Mouse (Mus musculus) cerebral cortex, adult 2 months (tissue): ENCODE results near the gene Elmo2.

Source experiments
- WGBS: fragments of 180-500 bp; shearing (Covaris S2); methylation state at CpG from one replicate; pipeline ENCODE4 v1.1.7; 2018; 5-methylcytosine and 5-hydroxymethylcytosine counted together

Elmo2 gene

DNA sequence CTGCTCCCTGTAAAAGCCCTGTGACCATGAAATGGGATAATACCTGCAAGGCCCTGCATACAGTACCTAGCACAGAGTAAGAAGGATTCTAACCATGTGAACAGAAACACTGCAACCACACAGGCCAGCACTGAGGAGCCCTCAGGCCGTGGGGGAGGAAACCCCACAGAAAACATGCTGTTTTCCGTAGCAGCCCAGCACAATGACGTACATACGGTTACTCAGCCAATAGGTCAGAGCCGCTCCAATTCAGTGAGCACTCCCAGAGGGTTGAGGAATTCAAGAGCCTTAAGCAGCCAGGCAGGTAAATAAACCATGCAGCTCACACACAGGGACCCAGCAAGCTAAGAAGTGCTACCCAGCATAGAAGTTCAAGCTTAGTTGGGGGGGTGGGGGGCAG, 2.4 kb downstream of the Elmo2 start:
- 38% methylated on average over 5 of the region's 5 CpGs for WGBS

DNA sequence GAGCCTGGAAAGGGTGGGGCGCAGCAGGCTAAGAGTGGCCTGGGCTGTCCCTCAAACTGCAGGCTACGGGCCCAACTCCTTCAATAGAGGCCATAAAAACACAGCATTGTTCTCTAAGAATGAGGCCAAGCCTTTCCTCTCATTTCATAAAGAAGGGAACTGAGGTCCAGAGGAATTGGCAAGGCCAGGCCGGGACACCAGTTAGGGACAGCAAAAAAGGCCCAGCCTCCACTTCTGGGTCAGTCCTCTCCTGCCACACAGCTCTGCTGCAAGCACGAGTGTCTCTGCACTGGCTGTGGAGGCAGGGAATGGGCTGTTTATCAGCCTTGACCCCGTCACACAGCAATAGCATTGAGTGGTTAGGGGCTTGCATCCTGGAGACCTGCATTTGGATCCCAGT, 2.8 kb downstream of the Elmo2 start:
- WGBS: 59% methylated on average over 5 of the region's 5 CpGs

DNA sequence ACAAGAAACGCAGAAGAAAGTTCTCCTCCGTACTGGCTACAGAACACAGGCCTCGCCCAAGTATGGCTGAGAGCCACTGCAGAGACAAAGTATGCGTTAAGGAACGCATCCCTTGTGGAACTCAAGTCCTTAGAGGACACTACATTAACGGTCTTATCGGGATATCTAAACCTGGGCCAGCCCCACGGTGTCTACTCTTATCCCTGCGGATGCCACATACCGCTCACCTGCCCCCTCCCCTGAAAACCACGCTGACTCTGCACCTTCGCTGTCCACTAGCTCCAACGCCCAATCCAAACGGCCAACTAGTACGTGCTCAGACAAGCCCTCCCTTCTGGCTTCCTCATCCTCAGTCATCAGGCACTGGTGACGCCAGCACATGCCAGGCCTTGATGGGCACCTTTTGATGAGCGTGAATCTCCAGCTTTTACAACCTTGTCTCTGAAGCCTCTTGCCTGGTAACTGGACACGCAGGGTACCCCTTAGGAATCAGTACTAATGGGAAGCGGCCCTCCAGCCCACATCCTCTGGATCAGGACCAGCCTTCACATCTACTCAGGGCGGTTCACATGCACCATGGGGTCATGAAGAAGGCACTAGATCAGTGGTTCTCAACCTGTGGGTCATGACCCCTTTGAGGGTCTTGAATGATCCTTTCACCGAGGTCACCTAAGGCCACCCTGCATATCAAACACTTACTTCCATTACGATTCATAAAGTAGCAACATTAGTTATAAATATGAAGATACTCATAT, 4.1 kb downstream of the Elmo2 start:
- WGBS: 75% methylated on average over 22 of the region's 22 CpGs

DNA sequence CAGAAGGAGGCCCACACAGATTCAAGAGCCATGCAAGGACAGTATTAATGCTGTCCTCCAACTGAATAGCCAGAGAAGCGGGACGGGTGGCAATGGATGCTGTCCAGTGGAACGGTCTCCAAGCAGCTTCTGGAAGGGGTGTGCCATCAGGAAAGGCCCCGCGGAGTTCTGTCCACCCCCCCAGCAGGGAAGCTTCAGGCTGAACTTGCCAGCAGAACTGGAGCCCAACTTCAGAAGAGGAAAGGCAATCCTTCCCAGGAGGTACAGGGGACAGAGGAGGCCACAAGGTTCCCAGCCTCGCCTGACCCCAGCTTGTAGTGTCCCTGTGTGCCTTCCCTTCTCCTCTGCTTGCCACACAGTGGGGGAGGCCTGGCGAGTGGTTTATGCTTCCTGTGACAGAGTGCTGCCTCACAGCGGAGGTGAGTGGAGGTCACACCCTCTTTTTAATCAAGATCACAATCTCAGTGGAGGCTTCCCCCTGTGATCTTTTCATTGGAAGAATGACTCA, 4.8 kb downstream of the Elmo2 start:
- 31% methylated on average over 8 of the region's 8 CpGs for WGBS

DNA sequence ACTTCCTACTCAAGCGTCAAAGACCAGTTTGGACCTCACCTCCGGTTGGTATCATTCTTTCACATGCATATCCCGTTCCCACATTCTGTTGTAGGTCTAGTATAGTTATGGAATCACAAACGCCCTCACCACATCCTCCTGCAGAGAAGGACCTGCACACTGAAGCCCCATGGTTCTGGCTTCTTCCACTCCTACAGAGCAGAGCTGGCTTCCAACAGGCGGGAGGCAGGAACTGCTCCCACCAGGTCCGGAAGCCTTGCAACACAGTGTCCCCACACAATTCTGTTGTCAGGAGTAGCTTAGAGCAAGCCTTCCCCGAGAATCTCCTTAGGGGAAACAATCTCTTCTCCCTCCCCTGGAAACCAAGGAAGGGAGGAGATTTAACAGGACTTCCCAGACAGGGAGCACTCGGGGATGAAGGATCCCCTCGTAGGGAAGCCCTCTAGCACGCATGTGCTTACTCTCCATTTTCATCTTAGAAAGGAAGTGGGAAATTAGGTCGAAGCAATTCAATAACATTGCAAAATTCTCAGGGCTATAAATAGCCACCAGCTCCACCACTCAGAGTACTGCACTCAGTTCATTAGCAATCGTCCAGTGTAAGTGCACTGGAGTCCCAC, 5.6 kb downstream of the Elmo2 start:
- WGBS: 17% methylated on average over 12 of the region's 12 CpGs

DNA sequence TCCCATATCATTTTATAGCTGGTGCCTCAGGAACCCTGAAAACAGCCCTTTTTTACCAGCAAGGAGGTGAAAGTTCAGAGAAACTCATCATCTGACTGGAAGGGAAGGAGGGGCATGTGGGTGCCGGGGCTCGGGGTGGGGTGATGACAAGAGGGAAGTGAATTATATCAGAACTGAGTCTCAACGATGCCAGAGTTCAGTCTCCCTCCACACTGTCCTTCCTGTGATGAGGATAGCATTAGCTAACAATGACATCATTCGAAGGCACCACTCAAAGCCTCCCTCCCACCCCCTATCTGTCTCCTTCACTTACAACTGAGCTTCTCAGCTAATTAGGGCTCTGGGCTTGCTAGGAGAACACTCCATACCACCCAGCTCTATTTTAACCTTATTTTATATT, 6.8 kb downstream of the Elmo2 start:
- WGBS: 52% methylated on average over 4 of the region's 4 CpGs

DNA sequence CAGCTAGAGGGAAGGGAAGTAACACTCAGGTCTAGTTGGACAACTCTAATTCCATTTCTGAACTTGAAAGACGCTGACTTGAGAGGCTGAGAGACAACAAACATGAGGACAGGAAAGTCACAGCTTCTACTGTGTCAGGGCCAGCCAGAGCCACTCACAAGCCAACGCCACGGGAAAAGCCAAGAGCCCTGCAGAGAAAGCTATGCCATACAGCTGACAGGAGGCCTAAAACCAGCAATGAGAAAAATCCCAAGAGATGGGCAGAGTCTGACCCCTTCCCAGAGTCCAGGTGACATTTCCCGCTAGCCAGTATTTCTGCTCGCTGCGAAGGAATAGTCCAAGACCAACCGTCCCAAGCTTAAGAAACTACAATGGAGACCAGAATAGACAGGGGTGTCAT, 7.3 kb downstream of the Elmo2 start:
- WGBS: 69% methylated on average over 7 of the region's 7 CpGs

DNA sequence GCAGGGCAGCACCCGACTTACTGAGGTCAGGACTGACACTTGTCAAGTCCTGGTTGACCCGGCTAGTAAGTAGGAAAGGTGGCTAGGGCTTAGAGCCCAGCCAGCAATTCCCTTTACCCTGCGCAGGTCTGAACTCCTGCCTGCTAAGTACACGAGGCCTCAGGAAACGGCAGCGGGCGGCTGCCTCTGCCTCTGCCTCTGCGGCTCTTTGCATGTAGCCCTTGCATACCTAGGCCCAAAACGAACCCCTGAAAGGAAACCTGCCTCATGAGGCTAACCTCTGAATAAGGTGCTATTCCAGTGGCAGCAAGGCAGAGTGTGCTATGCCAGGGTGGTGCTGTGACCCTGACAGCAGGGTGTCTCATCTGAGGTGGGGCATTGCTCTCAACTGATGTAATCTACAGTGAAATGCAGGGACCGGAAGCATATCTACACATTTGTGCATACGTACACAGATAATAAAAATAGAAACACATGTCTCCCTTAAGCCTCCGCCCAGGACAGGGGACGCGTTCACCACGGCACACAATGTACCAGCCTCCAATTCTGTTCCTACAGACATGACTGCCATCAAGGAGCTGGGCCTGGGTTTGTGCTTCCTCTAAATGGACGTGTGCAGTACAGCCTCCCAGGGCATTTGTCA, 8.5 kb downstream of the Elmo2 start:
- WGBS: 46% methylated on average over 16 of the region's 16 CpGs

DNA sequence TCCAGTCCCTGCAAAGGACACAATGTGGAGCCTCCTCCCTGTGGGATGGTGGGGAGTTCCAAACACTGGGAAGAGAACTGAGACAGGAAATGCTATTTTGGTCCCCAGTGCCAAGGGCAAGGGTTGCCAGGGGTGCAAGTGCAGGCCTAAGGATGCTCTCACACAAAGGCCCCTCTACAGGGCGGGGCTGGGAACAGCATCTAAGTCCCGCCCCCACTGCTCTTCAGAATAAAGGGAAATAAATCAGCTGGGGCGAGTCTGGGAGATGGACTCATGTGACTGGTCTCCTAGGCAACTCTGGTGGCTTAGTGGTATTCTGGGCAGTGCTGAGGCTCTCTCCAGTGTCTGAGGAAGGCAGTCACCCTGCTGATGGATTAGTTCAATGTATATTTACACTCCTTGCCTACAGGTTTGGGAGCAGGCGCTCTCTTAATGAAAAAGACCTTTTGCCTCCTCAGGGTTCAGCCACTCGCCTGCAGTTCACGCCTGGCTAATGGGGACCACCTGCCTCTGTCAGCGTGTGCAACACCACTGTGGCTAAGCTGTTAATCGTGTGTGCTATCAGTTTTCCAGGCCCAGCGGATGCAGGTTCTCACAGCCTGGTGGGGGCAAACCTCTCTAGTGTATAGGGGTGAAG, 9.3 kb downstream of the Elmo2 start:
- WGBS: 18% methylated on average over 9 of the region's 9 CpGs

DNA sequence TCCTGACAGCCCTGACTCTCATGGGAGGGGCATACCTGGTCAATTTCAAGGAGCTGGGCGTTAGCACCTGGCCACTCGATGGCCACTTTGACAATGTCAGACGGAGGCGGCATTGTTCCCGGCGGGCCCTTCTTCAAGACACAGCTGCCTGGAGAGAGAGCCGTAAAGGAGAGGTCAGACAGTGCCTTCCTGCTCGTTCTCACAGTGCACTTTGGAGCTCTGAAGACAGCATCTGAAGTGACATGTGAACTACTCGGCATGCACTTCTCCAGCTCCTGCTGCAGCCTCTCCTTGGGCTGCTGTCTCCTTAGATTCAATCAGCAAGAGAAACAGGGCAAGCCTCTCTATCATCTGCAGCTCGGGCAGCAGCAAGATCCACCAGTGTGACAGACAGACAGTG, 10.1 kb downstream of the Elmo2 start:
- 61% methylated on average over 10 of the region's 10 CpGs for WGBS

DNA sequence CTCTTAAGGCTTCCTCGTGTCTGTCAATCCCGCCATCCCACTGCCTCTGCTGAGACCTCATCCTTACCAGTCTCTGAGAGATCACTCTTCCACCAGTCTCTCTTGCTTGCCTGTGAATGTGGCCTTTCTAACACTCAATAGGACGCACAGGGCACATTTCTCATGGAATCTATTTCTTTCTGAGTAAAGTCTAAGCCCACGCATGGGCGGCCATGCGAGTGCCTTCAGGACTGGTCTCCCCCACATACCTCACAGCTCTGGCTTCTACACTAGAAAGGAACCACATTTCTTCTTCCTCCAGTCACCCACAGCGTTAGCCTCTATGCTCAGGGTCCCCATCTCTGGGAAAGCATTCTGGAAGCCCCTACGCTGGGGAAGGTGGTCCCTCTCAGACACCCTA, 12.1 kb downstream of the Elmo2 start:
- 83% methylated on average over 8 of the region's 8 CpGs for WGBS

DNA sequence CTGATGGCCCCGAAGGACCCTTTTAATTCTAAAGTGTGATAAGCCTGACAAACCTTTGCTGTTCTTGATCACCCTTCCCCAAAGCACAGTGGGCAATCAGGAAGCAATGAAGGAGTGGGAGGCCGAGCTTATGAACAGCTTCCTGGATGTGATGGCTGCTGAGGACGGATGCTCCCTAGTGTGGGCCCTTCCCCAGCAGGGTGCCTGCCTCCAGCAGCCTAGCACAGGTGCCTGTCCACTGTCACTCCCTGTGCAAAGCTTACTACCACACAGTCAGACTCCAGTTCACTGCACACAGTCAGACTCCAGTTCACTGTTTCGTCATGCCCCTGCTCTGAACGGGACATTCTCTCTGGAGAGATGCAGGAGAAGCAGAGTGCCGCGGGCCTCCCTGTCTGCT, 13.9 kb downstream of the Elmo2 start:
- WGBS: 76% methylated on average over 7 of the region's 7 CpGs

DNA sequence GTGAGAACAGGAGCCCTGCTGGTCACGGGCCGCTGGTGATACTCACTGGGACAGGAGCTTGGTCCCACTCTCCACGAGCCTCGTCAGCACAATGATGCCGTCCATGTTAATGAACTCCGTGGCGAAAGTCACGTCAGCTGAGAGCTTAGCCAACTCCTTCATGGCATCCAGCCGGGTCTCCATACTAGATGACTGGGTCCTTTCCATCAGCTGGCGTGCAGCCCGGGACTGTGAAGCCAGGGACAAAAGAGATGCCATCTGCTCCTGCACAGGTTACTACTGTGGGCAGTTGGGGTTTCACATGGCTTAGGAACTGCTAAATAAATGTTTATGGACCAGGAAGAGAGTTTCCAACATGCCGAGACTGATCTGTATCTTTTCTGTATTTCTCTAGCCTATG, 14.7 kb downstream of the Elmo2 start:
- WGBS: 51% methylated on average over 12 of the region's 12 CpGs

DNA sequence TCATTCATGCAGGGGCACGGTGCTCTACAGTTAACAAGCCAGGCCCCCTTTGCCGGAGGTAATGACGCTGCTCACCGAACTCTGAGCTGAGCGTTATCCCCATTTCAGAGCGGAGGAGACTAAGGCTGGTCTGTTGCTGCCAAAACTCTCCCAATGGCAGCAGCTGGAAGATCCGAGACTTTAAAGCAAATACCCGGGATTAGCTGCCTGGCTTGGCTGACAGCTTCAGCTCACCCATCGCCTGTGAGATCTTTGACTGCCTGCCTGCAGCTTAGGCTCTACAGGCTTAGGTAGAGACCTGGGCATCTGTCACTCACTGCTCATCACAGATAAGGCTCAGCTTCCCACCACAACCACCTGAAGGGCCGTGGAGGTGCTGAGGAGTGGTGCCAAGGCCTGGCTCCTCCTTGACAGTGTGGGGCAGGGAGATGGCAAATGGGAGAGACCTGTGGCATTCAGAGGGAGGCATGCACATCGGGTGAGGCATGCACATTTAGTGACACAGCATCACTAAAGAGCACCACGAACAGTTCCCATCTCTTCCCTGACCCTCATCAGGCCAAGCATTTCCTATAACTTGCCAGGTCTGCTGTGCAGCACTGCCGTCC, 15.4 kb downstream of the Elmo2 start:
- 57% methylated on average over 13 of the region's 13 CpGs for WGBS

DNA sequence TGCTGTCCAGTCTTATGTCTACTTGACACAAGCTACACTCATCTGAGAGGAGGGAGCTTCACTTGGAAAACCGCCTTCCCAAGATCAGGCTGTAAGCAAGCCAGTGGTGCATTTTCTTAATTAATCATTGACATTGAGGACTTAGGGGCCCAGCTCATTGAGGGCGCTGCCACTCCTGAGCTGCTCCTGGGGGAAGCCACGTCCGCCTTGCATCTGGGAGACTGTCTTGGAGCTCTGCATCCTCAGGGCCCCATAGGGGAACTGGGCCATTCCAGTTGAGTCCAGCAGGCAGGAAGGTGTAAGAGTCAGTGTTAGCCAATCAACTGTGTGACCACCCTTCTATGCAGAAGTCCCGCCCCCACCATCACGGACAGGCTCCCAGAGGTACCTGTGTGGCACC, 18.5 kb downstream of the Elmo2 start:
- 94% methylated on average over 6 of the region's 6 CpGs for WGBS

DNA sequence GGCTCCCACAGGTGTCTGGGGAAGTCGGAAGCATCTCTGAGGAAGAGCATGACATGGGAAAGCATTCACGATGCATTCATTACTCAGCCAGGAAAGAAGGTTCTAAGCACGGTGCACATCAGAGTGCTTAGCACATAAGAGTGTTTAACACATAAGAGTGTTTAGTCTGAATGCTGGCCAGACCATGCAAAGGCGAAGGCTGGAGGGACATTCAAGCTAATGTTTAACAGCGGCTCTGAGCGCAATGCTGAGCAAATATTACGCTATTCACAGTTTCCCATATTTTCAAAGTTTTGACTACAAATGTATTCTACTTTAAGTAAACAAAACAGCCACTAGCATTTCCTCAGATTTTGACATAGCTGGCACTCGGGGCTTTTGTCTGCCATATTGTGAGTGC, 20.8 kb downstream of the Elmo2 start:
- 84% methylated on average over 8 of the region's 8 CpGs for WGBS

DNA sequence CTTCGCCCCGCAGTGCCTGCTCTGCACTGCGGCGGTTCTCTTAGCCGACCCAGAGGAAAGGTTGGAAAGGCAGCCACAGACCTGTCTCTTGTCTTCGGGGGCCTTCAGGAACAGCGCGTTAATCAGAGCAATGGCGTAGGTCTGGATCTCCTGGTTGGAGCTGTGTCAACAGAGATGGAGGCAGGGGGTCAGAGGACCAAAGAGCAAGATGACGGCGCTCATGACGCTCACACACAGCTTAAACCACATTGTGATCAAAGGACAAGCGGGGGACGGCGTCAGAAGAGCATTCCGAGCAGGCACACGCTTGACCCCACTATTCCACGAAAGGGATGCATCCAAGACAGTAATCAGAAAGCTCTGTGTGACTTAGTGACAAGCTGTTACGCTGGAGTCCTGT, 21.5 kb downstream of the Elmo2 start:
- 94% methylated on average over 19 of the region's 19 CpGs for WGBS

DNA sequence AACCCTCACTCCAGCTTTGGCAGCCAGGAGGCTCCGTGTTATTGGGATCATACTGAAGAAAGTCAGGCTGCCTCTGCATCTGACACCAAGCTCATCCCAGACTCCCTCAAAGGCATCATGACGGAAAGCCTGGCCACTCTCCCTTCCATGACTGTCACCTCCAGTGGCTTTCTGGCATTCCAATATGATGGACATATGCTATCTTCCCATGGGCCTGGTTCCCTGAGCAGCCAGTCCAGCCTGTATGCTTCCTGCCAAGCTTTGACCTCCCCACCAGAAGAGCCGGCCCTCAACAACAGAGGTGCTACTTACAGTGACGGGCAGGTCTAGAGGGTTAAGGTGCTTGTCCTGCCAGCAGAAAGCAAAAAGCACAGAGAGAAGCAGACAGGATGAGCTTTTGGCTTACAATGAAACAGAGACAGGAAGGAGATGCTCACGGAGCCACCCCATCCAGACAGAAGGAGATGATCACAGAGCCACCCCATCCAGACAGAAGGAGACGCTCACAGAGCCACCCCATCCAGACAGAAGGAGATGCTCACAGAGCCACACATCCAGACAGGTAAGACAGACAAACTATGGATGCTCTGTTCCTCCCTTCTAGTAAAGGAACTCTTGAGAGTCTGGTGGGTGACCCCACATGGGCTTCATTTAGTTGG, 22.8 kb downstream of the Elmo2 start:
- 90% methylated on average over 6 of the region's 6 CpGs for WGBS

DNA sequence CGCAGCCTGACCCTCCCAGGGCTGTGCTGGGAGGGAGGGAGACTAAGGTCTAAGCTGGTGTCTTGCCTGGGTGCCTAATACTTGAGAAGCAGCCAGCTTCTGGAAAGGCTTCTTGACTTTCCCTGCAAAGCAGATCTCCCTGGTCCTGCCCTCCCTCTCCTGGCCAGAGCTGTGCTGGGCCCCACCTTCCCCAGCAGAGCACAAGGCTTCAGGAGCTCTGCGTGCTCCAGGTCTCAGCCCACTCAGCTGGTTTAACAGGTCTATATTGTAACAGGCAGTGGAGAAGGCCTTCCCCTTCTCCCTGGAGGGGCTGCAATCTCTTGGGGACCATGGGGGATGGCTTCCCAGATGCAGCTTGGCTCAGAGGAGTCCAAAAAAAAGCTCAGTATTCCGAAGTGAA, 24.9 kb downstream of the Elmo2 start:
- WGBS: 60% methylated on average over 3 of the region's 3 CpGs

DNA sequence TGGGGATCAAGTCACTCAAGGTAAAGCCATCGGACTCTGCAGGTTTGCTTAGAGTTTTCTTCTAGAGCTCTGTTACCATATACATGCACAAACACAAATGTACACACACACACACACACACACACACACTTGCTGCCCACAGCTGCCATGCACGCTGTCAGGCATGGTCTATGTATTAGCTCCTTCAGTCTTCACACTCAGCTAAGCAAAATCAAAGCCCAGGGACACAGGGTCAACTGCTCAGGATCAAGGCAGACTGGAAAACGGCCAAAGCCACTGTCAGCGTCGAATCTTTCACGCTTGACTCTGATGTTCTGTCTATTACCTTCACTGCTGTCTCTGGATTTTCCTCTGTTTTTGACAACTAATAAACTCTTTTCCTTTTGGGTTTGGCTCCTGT, 25.4 kb downstream of the Elmo2 start:
- 83% methylated on average over 6 of the region's 6 CpGs for WGBS

DNA sequence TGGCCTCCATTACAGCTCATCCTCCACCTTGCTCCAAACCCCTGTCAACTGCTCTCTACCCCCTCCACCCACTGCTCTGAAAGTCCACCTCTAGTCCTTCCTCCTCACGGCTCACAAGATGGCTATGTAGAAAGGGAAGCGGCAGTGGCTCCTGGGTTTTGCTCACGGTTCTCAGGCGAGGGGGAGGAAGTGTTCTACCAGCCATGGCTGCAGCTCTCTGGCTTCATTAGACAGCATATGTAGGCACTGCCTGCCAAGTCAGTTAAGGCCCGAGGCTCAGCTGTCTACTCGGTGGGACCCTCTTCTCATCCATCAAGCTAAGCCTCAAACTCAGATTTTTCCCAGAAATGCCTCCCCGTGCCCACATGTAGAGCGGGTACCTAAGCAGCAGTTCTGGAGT, 25.9 kb downstream of the Elmo2 start:
- 54% methylated on average over 8 of the region's 8 CpGs for WGBS

DNA sequence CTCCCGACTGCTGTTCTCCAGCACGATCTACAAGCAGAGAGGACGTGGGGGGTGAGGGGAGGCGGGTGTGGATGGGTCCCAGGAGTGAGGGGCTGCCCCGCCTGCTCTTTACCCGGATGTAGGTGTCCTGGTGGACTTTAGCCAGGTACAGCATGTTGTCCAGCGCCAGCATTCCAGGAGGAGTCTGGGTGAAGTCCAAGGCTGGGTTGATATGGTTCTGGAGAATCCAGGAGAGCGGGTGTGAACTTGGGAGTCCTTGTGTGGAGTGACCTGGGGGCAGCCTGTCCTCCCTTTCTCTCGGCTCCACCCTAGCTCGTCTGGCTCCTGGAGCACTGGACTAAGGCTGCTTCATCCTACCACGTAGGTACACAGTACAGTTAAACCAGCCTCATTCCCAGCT, 28.9 kb downstream of the Elmo2 start:
- WGBS: 85% methylated on average over 11 of the region's 11 CpGs
